Mouse (Mus musculus) MEL (cell line): Measurements from ENCODE around the gene Rtn1. TPM values are rescaled to one million over a fixed set of nuclear protein-coding genes. Genes with fewer than 3 reads are reported as not detected.

Source experiments
- DNase-seq: peaks from one replicate; pipeline ENCODE4 v3.0.0; 2011; ENCODE audit warnings: low read depth, low spot score
- H3K27ac ChIP-seq: 2 replicates; pipeline ENCODE4 v1.5.1; 2012; ENCODE audit warnings: low read depth, mild to moderate bottlenecking, control low read depth, low read length, moderate library complexity; ENCODE audit not compliant: control insufficient read depth
- H3K27me3 ChIP-seq, 2 experiments: fragments of 150-350 bp in 1 of 2; sonication (generic) in 1 of 2; 2 replicates each; pipeline ENCODE4 v1.6.1; 2012; ENCODE audit warnings: low read length in 2 of 2, mild to moderate bottlenecking in 2 of 2, improper control_type of control experiment in 1 of 2, moderate library complexity in 1 of 2; ENCODE audit not compliant: insufficient read depth in 2 of 2, control insufficient read depth in 1 of 2
- H3K36me3 ChIP-seq, 2 experiments: 2 replicates each; pipeline ENCODE4 v1.6.1; 2012 to 2014; ENCODE audit warnings: low read length in 2 of 2, improper control_type of control experiment in 1 of 2, inconsistent platforms in 1 of 2, mild to moderate bottlenecking in 1 of 2; ENCODE audit not compliant: insufficient read depth in 2 of 2, control insufficient read depth in 1 of 2
- H3K4me1 ChIP-seq, 2 experiments: fragments of 150-350 bp in 1 of 2; sonication (generic) in 1 of 2; 2 replicates each; pipeline ENCODE4 v1.6.1; 2012; ENCODE audit warnings: low read length in 2 of 2, improper control_type of control experiment in 1 of 2, mild to moderate bottlenecking in 1 of 2; ENCODE audit not compliant: insufficient read depth in 2 of 2, control insufficient read depth in 1 of 2
- H3K4me3 ChIP-seq, 2 experiments: fragments of 150-350 bp in 1 of 2; sonication (generic) in 1 of 2; 2 replicates each; pipeline ENCODE4 v1.5.1; 2012; ENCODE audit warnings: low read depth in 2 of 2, low read length in 2 of 2, mild to moderate bottlenecking in 2 of 2, moderate library complexity in 2 of 2, control low read depth in 1 of 2, improper control_type of control experiment in 1 of 2; ENCODE audit not compliant: control insufficient read depth in 1 of 2, insufficient read depth in 1 of 2
- H3K79me2 ChIP-seq: 2 replicates; pipeline ENCODE4 v1.6.1; 2012; ENCODE audit warnings: mild to moderate bottlenecking, low read length, moderate library complexity; ENCODE audit not compliant: control insufficient read depth, poor library complexity, insufficient read depth
- H3K9ac ChIP-seq: 2 replicates; pipeline ENCODE4 v1.6.1; 2012; ENCODE audit warnings: low read depth, mild to moderate bottlenecking, control low read depth, low read length, moderate library complexity; ENCODE audit not compliant: control insufficient read depth, poor library complexity, severe bottlenecking
- H3K9me3 ChIP-seq: fragments of 150-350 bp; sonication (generic); replicated peaks from 2 replicates; pipeline ENCODE4 v1.6.1; 2012; ENCODE audit warnings: mild to moderate bottlenecking, low read length, improper control_type of control experiment, moderate library complexity; ENCODE audit not compliant: insufficient read depth
- CHD1 ChIP-seq: IDR thresholded peaks from 2 replicates; pipeline ENCODE4 v1.6.1; 2012; ENCODE audit warnings: low read depth, mild to moderate bottlenecking, inconsistent platforms, low read length, improper control_type of control experiment
- CTCF ChIP-seq, 3 experiments: IDR thresholded peaks in 2 of 3; conservative IDR thresholded peaks in 1 of 3; 2 replicates each; pipeline ENCODE4 v1.5.1; 2011 to 2012; ENCODE audit warnings: low read length in 3 of 3, low read depth in 2 of 3, mild to moderate bottlenecking in 2 of 3, improper control_type of control experiment in 1 of 3, inconsistent platforms in 1 of 3, mixed read lengths in 1 of 3, moderate library complexity in 1 of 3; ENCODE audit not compliant: control insufficient read depth in 1 of 3, insufficient read depth in 1 of 3, poor library complexity in 1 of 3, severe bottlenecking in 1 of 3
- ELF1 ChIP-seq: IDR thresholded peaks from 2 replicates; pipeline ENCODE4 v1.6.1; 2014; ENCODE audit warnings: low read depth, mild to moderate bottlenecking, inconsistent platforms, low read length, improper control_type of control experiment, moderate library complexity
- EP300 ChIP-seq, 2 experiments: IDR thresholded peaks; 2 replicates each; pipeline ENCODE4 v1.6.1; 2011; ENCODE audit warnings: improper control_type of control experiment in 2 of 2, low read length in 2 of 2, low read depth in 1 of 2, mild to moderate bottlenecking in 1 of 2
- ETS1 ChIP-seq: IDR thresholded peaks from 2 replicates; pipeline ENCODE4 v1.6.1; 2012; ENCODE audit warnings: low read depth, mild to moderate bottlenecking, inconsistent platforms, low read length, improper control_type of control experiment, moderate library complexity
- JUND ChIP-seq: IDR thresholded peaks from 2 replicates; pipeline ENCODE4 v1.6.1; 2011; ENCODE audit warnings: low read depth, mild to moderate bottlenecking, improper control_type of control experiment, low read length
- MAX ChIP-seq: IDR thresholded peaks from 2 replicates; pipeline ENCODE4 v1.6.1; 2011; ENCODE audit warnings: low read length, improper control_type of control experiment
- MAZ ChIP-seq: IDR thresholded peaks from 2 replicates; pipeline ENCODE4 v1.6.1; 2012; ENCODE audit warnings: low read depth, mild to moderate bottlenecking, inconsistent platforms, low read length, improper control_type of control experiment
- MYB ChIP-seq: IDR thresholded peaks from 2 replicates; pipeline ENCODE4 v1.6.1; 2011; ENCODE audit warnings: mild to moderate bottlenecking, low read depth, low read length, improper control_type of control experiment
- NELFE ChIP-seq: IDR thresholded peaks from 2 replicates; pipeline ENCODE4 v1.6.1; 2011; ENCODE audit warnings: low read depth, low read length, improper control_type of control experiment
- NRF1 ChIP-seq: IDR thresholded peaks from 2 replicates; pipeline ENCODE4 v1.6.1; 2014; ENCODE audit warnings: low read depth, mild to moderate bottlenecking, inconsistent platforms, low read length, improper control_type of control experiment, moderate library complexity; ENCODE audit not compliant: poor library complexity, insufficient read depth, severe bottlenecking
- POLR2AphosphoS2 ChIP-seq: IDR thresholded peaks from 2 replicates; pipeline ENCODE4 v1.6.1; 2011; ENCODE audit warnings: low read length, improper control_type of control experiment
- RAD21 ChIP-seq: IDR thresholded peaks from 2 replicates; pipeline ENCODE4 v1.6.1; 2011; ENCODE audit warnings: mild to moderate bottlenecking, low read depth, low read length, improper control_type of control experiment
- SMC3 ChIP-seq: IDR thresholded peaks from 2 replicates; pipeline ENCODE4 v1.6.1; 2011; ENCODE audit warnings: low read depth, low read length, improper control_type of control experiment
- TAL1 ChIP-seq: IDR thresholded peaks from 2 replicates; pipeline ENCODE4 v1.6.1; 2012; ENCODE audit warnings: mild to moderate bottlenecking, inconsistent platforms, low read length, moderate library complexity, mixed read lengths
- TBP ChIP-seq: IDR thresholded peaks from 2 replicates; pipeline ENCODE4 v1.8.0; 2011; ENCODE audit warnings: low read depth, low read length, improper control_type of control experiment
- ZKSCAN1 ChIP-seq: IDR thresholded peaks from 2 replicates; pipeline ENCODE4 v1.6.1; 2012; ENCODE audit warnings: low read depth, mild to moderate bottlenecking, inconsistent platforms, low read length, improper control_type of control experiment, moderate library complexity
- ZMIZ1 ChIP-seq: IDR thresholded peaks from 2 replicates; pipeline ENCODE4 v1.6.1; 2012; ENCODE audit warnings: low read depth, mild to moderate bottlenecking, inconsistent platforms, low read length, improper control_type of control experiment, moderate library complexity
- ZNF384 ChIP-seq: IDR thresholded peaks from 2 replicates; pipeline ENCODE4 v1.6.1; 2012; ENCODE audit warnings: low read depth, mild to moderate bottlenecking, inconsistent platforms, low read length, improper control_type of control experiment
- polyA plus RNA-seq, 2 experiments: library from polyadenylated mRNA; stranded (reverse) in 1 of 2; unstranded in 1 of 2; fragments of >175 nt in 1 of 2; fragments of >200 nt in 1 of 2; gene quantifications; 2 replicates each; pipeline versions ENCODE4 v1.2.1 to v1.2.4; 2012; ENCODE audit warnings: low replicate concordance in 2 of 2, low read depth in 1 of 2; ENCODE audit not compliant: insufficient read length in 2 of 2, insufficient read depth in 1 of 2, missing spikeins in 1 of 2
- total RNA-seq: library from RNA; depleted of rRNA; stranded (reverse); fragments of 300-350 nt; gene quantifications from 2 replicates; pipeline ENCODE4 v1.2.3, GENCODE M21; 2012

Gene Rtn1
- total and polyA plus RNA-seq, 3 experiments = not detected

DNA sequence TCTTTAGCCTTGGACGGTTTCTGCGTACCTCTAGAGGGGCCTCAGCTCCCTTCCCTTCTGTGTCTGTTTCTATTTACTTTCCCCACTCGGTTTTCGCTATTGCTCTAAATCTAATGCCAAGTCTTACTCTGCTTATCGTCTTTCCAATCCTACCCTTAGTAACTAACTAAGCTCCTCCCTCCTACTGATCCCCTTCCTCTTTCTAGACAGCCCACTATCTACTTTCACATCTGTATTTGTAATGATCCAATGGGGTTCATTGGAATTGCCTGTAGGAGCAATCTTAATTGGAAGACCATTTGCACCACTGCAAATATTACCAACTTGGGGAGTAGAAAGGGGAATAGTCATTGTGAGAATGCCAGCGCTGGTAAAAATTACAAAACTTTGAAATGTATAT lies 98.0 kb downstream of the Rtn1 start:
- Histone ChIP-seq H3K4me1 (no peaks in the 10 kb centered on the region), H3K79me2 (no peaks in the 10 kb centered on the region), H3K27ac (no peak overlapping the region), H3K36me3 (no peaks in the 10 kb centered on the region), H3K9me3 (no peaks in the 10 kb centered on the region), H3K4me3 (no peak overlapping the region), H3K27me3 (no peaks in the 10 kb centered on the region; a peak in 1 of 4 replicates), H3K9ac (no peak overlapping the region)
- no peak for TF ChIP-seq NELFE
- DNase-seq = no peak

DNA sequence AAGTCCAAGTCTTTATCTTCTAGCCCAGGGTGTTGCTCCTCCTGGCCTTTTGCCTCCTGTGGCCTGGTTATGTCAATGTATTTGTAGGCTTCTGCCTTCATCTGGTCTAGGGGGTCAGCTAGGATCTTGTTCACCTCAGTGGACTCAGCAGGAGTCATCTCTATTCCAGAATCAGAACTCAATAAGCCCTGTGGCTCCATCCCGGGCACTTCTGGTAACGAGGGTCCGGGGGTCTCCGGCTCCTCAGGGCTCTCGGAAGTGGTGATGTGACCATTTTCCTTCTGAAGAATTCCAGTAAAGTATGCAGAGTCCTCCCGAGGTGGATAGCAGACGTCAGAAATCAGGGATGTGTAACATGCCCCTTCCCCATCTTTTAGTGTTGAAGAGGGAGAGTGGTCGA lies 100.3 kb downstream of the Rtn1 start:
- H3K4me3 ChIP-seq = no peak overlapping the region
- TF ChIP-seq MAZ = no peak
- TF ChIP-seq TBP = no peak
- no peak for TF ChIP-seq ZKSCAN1
- TF ChIP-seq ELF1 = no peak
- TF ChIP-seq TAL1 = no peak
- no peak for TF ChIP-seq ZMIZ1
- TF ChIP-seq SMC3 = no peak
- TF ChIP-seq ZNF384 = no peak
- TF ChIP-seq EP300 (IDR thresholded peaks at IDR 0.05; ENCODE audit: low read depth in 1 of 2, low read length in 2 of 2) = no peak
- TF ChIP-seq JUND = no peak
- no peak for TF ChIP-seq NRF1
- TF ChIP-seq RAD21 = no peak
- TF ChIP-seq MAX = no peak
- no peak for TF ChIP-seq CTCF (IDR thresholded peaks at IDR 0.05 in 2 of 3, conservative IDR thresholded peaks at IDR 0.05 in 1 of 3; ENCODE audit: control insufficient read depth in 1 of 3, insufficient read depth in 1 of 3, low read depth in 2 of 3, low read length in 3 of 3, poor library complexity in 1 of 3, severe bottlenecking in 1 of 3)
- TF ChIP-seq MYB = no peak
- TF ChIP-seq CHD1 = no peak
- no peak for TF ChIP-seq ETS1
- no peak for TF ChIP-seq POLR2AphosphoS2
- H3K27me3 ChIP-seq = no peaks in the 10 kb centered on the region; a peak in 1 of 4 replicates
- no peak overlapping the region for H3K27ac ChIP-seq
- H3K9me3 ChIP-seq = no peaks in the 10 kb centered on the region
- no peak for DNase-seq
- no peaks in the 10 kb centered on the region for H3K4me1 ChIP-seq
- H3K9ac ChIP-seq = no peak overlapping the region
- no peaks in the 10 kb centered on the region for H3K36me3 ChIP-seq
- no peaks in the 10 kb centered on the region for H3K79me2 ChIP-seq
